Mouse (Mus musculus) leukemia stem cell, adult 10-12 weeks (primary cell): ENCODE data around the gene Hpca. TPM values are rescaled to one million over a fixed set of nuclear protein-coding genes. Genes with fewer than 3 reads are reported as not detected.

ENCODE experiments used
- polyA plus RNA-seq: library from polyadenylated mRNA; stranded (reverse); fragments of >175 nt; gene quantifications from 2 replicates; pipeline ENCODE4 v1.2.3, GENCODE M21; 2012; ENCODE audit warnings: low replicate concordance

Gene Hpca
- 0.29 TPM in 1 of 2 replicates, not detected in the other for polyA plus RNA-seq

GRCm38 (mm10) chr4:129121569-129122086 lies at the start of gene Hpca:
Gene Hpca (minus strand): TSS chr4:129122036.

GRCm38 (mm10) chr4:129136579-129137391 lies 14.9 kb upstream of the Hpca start, which contains the start of gene Fndc5:
Gene Fndc5 (plus strand): TSS chr4:129136999.

DNA sequence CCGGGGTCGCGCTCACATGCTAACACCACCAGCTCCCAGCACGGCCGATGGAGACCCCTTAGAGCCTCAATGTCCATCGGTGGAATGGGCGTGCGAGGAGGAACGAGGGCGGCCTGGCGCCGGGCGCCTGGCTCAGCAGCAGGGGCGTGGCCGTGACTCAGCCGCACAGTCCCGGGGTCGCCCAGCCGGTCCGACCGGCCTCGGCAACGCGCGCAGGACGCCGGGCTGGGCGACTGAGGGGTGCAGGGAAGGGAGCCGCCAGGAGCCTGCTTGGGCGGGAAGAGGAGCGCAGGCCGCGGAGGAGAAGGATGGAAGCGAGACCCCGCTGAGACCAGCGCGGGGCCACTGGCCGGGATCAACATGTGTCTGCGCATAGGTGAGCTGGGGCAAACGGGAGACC lies 16.5 kb downstream of the Hpca start, which contains the start of gene Tmem54:
TSS of gene Tmem54 (plus strand) at position 193 of the 400 bp plus-strand sequence.

Other genes starting within 250 kb of the Hpca start
- gene Trim62, start 238.5 kb downstream of the Hpca start, polyA plus RNA-seq = 1.1 and 2.2 TPM in 2 replicates
- gene Azin2, start 159.6 kb downstream of the Hpca start, polyA plus RNA-seq = 0.50 and 0.69 TPM in 2 replicates
- gene Ak2, start 130.1 kb downstream of the Hpca start, polyA plus RNA-seq = 76.7 and 76.9 TPM in 2 replicates
- 55.8 and 76.4 TPM in 2 replicates for gene Rnf19b, start 63.8 kb downstream of the Hpca start, polyA plus RNA-seq
- gene Tmem54, start 16.5 kb downstream of the Hpca start, polyA plus RNA-seq = not detected in 2 replicates
- 0.10 and 0.16 TPM in 2 replicates for gene Fndc5, start 15.0 kb upstream of the Hpca start, polyA plus RNA-seq
- 2.2 and 3.1 TPM in 2 replicates for gene S100pbp, start 67.7 kb upstream of the Hpca start, polyA plus RNA-seq
- gene Yars, start 67.7 kb upstream of the Hpca start, polyA plus RNA-seq = 14.7 and 19.7 TPM in 2 replicates
- 12.3 and 25.0 TPM in 2 replicates for gene C77080, start 139.4 kb upstream of the Hpca start, polyA plus RNA-seq
- gene Sync, start 165.6 kb upstream of the Hpca start, polyA plus RNA-seq = not detected in 2 replicates
- 17.5 and 21.9 TPM in 2 replicates for gene Rbbp4, start 213.3 kb upstream of the Hpca start, polyA plus RNA-seq
- gene Zbtb8os, start 213.7 kb upstream of the Hpca start, polyA plus RNA-seq = 1.3 and 1.9 TPM in 2 replicates